Mouse (Mus musculus) left cerebral cortex, postnatal 14 days (tissue): ENCODE data around the gene Tada3. TPM values are rescaled to one million over a fixed set of nuclear protein-coding genes. Genes with fewer than 3 reads are reported as not detected.

Source experiments
- DNase-seq, 2 experiments: peaks; one replicate each; pipeline ENCODE4 v3.0.0; 2021 to 2022; ENCODE audit warnings: low spot score in 2 of 2, mixed read lengths in 1 of 2
- intact Hi-C: fragments of 180-260 bp; cut with DNase I; formaldehyde crosslinking; loops from one replicate; pipeline ENCODE4 v1.15.1; 2025
- long read RNA-seq, 2 experiments: library from polyadenylated mRNA; stranded (forward); transcript quantifications; one replicate each; pipeline ENCODE4 v2.0.0; 2021
- total RNA-seq, 2 experiments: library from RNA; stranded (reverse); gene quantifications; 2 replicates each; pipeline ENCODE4 v1.2.3; 2021

The Tada3 gene
- 10 to 100 TPM; 48.6 to 56.8 TPM for total RNA-seq
- long read RNA-seq, experiment 1, transcript Tada3-201 (9 exons, 2,848 nt) = major isoform, 10 of 54 reads
- long read RNA-seq, experiment 1, partial matches to known transcripts = 3 of 54 reads
- long read RNA-seq, experiment 1, other reads (novel, unspliced or antisense) = 41 of 54 reads
- long read RNA-seq, experiment 2, transcript Tada3-201 (9 exons, 2,848 nt) = major isoform, 14 of 66 reads
- long read RNA-seq, experiment 2, partial matches to known transcripts = 4 of 66 reads
- long read RNA-seq, experiment 2, other reads (novel, unspliced or antisense) = 48 of 66 reads

DNA sequence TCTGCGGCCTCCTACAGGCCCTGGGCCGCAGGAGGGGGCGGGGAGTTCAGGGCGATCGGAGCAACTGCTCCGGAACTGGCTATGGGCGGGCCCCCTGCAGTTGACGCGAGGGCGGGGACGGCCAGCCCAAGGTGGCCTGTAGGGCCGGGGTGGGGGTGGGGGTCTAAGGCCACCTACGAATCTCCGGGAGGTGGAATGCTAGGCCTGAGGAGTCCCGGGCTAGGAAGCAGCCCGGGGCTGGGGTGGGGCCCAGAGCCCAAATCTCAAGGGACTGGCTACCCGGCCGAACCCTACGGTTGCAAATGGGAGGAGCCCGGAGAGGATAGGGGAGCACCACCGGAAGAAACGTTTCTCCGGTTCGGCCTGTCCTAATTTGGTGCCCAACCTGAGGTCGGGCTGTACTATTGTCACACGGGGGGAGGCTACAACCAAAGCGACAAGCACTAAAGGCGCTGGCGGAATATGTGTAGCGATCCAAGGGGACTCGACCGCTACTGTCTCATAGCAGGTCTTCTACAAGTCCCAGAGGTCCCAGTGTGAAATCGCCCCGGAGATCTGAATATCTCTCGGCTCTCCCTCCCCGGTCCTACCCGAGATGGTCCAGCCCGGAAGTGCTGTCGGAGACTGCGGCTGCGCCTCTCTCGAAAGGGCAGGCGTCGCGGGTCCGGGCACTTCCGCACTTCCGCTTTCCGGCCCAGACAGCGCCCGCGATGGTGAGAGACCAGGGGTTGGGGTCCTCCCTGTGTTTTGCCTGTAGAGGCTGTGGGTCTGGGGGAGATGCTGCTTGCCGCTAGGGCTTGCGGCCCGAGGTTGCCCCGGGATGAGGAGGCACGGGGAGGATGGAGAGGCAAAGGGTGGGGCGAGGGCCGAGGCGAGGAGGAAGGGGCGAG, at the start of gene Tada3, which contains the start of gene Arpc4:
TSS of gene Tada3 (minus strand) at position 388 of the 890 bp plus-strand sequence.
TSS of gene Arpc4 (plus strand) at position 620 of the 890 bp plus-strand sequence.
- intact Hi-C loops = loop anchor here (5.0 kb wide), 1 partner anchor 35 kb away; the partner anchor contains the start of gene Camk1
- peak; percentile 91 to 93 for DNase-seq

DNA sequence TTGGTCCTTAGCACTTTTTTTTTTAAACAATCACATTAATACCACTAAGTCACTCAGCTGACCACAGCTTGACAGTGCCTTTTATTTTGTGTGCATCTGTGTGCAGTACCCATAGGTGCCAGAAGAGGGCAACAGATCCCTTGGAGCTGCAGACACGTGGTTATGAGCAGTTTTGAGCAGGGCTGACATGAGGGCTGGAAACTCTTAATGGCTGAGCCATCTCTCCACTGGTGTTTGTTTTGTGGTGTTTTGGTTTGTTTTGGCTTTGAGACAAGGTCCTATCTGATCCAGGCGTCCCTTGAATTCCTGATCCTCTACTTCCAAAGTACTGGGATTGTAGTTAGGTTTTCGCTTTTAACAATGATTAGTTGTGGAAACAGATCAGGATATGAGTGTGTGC, 49.7 kb upstream of the Tada3 start:
- intact Hi-C loops = no loop called here
- peak in 1 of 2 experiments; percentile 57 for DNase-seq

DNA sequence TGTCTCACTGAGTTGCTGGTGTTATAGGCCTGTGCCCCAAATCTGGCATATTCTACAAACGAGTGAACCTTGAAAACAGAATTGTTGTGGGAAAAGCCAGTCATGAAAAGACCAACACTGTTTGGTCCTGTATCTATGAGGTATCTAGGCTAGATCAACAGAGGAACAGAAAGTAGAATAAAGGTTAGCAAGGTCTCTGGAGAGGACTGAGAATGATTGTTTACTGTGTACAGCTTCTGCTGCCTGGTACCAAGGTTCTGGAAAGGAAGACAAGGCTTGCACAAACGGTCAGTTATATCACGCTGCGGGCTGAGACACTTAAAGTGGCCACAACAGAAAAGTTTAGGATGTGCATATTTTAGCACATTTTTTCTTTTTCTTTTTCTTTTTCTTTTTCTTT, 49.0 kb upstream of the Tada3 start:
- intact Hi-C loops = no loop called here
- DNase-seq = no peak

DNA sequence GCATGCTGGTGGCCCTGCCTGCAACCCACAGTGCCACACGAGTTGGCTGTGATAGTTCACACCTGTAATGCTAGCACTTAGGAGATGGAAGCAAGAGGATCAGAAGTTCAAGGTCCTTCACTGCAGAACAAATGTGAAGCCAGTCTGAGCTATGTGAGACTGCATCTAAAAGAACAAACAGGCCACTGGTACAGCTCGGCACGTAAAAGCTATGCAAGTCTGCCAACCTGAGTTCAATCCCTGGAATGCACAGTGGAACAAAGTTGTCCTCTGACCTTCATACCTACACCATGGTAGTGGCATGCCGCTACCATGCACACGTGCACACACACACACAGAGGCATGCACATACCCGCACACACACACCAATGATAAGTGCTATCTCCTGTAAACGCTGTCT, 46.5 kb upstream of the Tada3 start:
- intact Hi-C loops = no loop called here
- DNase-seq = no peak

DNA sequence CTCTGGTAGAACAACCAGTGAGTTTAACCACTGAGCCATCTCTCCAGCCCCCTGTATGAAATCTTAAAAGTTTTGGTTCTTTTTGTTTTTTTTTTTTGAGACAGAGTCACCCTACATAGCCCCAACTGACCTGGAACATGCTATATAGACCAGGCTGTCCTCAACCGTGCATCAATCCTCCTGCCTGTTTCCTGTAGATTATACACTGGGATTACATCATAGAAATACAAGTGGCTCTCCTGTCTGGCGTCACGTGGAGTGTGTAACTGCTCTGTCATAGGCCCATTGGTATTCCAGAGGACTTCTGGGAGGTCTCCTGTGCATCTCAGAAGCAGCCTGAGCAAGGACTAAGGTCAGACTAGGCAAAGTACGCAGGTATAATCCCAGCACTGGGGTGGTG, 45.3 kb upstream of the Tada3 start:
- intact Hi-C loops = no loop called here
- no peak for DNase-seq

DNA sequence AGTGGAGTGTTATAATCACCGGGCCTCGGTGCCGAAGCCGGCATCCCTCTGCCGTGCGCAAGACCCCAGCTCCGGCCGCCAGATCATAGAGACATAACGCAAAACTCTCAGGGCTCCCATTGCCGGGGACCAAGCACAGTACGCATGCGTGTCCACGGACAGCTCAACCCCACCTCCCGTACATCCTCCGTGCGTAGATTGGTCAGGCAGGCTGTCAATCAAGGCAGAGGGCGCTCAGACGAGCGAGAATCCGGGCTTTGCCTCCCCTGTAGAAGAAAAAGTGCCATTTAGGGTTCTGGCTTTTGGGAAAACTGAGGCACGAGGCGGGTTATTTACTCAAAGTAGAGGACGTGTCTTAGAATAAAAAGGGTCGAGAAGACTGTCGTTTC, 41.5 kb upstream of the Tada3 start, which contains the start of gene Rpusd3:
TSS of gene Rpusd3 (minus strand) at position 142 of the 389 bp plus-strand sequence.
- DNase-seq = peak; percentile 95 to 99
- intact Hi-C loops = no loop called here

DNA sequence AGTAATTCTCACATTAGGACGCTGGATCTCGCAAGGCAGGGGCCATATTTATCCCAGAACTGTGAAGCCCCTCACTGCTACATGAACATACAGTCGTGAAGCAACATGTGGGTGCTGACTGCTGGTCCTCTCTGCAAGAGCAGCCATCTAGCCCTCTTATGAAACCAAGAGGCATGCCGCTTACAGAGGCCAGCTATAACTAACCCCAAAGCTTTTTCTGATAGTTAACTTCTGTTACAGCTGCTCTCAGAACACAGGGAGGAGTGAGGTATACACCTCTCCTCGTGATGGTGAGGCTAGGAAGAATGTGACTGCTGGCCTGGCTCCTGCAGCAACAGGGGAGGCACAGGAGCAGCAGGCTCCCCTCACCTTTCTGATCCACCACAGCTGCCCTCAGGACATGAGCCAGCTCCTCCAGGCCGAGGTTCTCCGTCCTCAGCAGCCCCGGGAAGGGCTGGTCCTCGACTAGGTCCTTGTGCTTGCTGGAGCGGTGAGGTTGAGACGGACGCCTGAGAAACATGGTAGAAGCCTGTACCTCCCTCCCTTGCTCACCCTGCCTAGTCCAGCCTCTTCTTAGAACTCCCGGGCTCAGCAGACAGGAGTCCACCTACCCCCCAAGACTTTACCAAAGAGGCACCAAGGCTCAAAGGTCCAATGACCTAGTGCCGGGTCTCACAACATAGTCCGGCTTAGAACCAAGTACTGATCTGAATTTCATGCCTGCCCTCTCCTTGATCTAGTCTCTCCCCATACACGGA, 40.9 kb upstream of the Tada3 start:
- intact Hi-C loops = no loop called here
- no peak for DNase-seq

DNA sequence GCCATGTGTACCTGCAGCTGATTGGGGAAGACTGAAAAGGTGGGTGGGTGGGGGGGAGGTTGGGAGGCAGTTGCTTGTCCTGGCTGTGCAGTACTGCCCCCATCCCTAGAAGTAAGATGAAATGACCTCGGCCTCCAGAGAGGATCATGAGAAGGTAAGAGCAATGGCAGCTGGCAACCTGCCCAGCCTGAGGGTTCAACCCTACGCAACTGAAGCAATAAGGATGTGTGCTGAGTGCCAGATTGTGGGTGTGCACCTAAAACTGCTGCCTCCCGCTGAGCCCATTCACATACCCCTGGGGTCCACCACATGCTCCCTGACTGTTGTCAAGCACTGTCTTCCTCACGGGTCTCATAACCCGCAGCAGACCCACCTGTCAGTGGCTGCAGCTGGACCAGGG, 38.7 kb upstream of the Tada3 start:
- no peak for DNase-seq
- intact Hi-C loops = no loop called here

DNA sequence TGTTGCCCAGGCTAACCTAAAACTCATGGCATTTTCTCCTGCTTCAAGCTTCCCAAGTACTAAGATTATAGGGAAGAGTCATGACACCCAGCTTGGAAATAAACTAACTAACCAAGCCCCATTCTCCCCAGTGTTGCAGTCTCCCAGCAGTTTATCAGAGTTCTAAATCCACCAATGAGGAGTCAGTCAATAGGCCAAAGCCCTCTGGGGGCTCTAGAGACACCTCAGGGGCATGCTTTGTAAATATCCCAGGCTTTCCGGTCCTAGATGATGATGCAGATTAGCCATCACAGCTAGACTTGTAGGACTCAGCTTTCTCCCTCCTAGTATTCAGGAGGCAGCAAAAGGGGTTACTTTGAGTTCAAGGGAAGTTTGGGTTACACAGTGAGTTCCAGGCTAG, 32.3 kb upstream of the Tada3 start:
- intact Hi-C loops = no loop called here
- no peak for DNase-seq

DNA sequence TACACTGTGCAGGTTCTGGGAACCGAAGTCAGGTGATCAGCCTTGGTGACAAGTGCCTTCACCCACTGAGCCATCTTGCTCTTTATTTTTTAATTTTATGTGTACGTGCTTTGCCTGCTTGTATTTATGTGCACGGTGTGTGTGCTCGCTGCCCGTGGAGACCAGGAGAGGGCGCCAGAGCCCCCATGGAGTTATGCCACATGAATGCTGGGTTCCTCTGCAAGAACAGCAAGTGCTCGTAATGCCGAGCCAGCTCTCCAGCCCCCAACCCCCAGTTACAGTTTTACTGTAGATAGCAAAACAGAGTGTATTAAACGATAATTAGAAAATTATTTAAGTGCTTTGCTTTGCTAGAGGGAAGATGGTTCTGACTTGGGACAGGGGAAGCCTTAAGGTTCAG, 29.0 kb upstream of the Tada3 start:
- intact Hi-C loops = no loop called here
- peak in 1 of 2 experiments; percentile 51 for DNase-seq

DNA sequence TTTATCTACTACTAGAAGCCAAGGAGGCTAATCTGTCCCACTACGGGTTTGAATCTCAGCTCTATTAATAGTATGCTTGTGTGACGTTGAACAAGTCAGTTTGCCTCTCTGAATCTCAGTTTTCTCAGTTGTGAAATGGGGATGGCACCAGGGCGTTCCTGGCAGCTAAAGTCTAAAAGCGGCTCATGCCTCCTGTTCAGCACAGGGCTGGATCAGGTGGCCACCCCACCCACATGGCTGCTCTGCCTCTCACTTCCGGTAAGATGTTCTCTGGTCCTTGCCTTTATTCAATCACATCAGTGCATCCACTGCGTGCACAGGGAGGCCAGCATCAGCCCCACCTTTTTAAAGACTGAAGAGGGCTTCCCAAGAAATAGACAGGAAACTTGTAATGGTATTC, 27.8 kb upstream of the Tada3 start:
- intact Hi-C loops = no loop called here
- DNase-seq = peak in 1 of 2 experiments; percentile 40

DNA sequence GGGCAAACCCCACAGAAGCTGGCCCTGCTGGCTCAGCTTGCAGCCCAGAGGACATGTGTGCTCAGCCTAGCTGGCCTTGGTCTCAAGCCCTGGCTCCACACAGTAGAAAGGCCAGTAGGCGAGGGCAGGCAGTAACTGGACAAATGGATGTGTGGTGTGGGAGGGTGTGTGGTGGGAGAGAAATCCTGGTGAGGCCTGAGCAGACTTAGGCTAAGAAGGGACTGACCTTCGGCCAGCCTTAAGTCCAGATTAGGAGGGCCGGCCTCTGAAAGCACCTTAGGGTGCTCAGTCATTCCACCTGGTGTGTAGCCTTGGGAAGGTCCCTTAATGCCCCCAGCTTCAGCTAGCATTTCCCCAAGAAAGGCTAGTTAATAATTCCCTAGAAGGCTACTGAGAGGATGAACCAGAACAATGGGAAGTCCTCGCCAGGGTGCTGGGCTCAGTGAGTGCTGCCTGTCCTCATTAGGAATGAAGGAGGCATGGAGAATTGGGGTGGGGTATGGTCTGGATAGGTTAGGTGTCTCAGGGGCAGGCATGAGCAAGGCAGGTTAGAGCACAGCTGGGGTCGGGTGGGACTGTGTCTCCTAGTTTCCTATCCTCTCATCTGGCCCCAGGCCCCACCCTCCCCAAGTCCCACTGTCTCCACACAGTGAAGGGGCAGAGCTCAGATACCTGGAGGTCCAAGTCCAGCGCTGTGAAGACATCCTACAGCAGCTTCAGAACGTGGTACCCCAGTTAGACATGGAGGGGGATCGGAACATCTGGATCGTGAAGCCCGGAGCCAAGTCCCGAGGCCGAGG, 27.2 kb upstream of the Tada3 start:
- DNase-seq = no peak

DNA sequence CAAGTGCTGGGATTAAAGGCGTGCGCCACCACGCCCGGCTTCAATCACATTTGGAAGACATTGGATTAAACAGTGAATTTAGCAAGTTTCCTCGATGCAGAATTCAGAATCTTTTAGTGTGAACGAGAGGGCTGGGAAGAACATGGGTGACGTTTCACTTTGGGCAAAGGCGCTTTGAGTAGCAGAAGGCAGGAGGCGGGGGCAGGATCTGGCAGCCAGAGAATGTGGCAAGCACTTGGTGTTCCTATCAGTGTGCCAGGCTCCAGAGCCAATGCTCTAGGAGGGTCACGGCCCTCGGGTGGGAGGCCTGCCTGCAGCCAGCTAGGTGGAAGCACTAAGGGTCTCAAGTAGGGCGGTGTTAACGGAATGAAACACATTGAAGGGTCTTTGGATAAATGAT, 24.4 kb upstream of the Tada3 start:
- DNase-seq = peak in 1 of 2 experiments; percentile 56

More for the DNA sequence above, 27.2 kb upstream of the Tada3 start:
- intact Hi-C loops = no loop called here

DNA sequence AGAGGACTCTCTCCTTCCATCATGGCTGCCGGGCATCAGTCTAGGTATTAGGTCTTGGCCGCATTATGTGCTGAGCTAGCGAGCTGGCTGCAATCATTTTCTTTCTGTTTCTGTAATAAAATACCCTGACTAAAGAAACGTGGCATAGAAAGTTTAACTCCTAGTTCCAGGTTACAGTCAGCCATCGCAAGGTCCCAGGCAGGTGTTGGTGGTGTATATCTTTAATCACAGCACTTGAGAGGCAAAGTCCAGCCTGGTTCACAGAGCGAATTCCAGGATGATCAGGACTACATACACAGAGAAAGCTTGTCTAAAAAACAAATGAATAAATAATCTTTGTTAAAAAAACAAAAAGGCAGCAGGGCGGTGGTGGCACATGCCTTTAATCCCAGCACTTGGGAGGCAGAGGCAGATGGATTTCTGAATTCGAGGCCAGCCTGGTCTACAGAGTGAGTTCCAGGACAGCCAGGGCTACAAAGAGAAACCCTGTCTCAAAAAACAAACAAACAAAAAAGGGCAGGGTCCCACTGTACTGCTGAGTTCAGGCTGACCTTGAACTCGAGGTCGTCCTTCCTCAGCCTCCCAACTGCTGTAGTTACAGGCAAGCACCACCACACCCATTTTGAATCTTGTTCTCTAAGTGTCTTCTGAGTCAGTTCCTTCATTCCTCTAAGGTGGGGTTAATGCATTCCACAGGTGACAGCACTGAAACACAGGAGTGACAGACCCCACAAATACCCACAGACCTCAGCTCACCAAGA, 18.8 kb upstream of the Tada3 start:
- no peak for DNase-seq
- intact Hi-C loops = no loop called here

More for the DNA sequence above, 24.4 kb upstream of the Tada3 start:
- intact Hi-C loops = no loop called here

DNA sequence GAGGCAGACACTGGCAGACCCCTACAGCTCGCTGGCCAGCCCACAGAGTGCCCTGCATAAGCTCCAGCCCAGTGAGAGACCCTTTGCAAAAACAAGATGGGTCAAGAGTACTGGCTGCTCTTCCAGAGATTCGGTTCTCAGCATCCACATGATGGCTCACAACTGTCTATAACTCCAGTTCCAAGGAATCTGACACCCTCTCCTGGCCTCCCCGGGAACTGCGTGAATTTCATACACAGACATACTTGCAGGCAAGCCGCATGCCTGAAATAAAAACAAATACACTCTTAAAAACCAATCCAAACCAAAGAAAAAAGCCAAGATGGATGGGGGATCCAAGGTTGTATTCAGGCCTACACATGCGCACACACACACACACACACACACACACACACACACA, 17.8 kb upstream of the Tada3 start:
- intact Hi-C loops = no loop called here
- no peak for DNase-seq

DNA sequence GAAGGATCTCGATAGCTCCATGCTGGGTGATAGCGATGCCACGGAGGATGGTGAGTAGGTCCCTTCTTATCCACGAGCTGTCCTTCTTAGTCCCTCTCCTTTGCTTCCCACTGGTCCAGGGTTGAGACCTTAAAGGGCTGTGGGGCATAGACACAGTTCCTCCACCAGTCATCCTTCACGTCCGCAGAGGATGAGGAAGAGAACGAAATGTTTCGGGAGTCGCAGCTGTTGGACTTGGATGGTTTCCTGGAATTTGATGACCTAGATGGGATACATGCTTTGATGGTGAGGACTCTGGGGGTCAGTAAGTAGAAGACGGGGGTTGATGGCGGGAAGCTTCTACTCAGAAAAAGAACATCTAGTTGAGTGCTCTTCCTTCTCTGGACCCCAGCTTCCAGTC, 17.1 kb upstream of the Tada3 start:
- DNase-seq = no peak
- intact Hi-C loops = no loop called here

DNA sequence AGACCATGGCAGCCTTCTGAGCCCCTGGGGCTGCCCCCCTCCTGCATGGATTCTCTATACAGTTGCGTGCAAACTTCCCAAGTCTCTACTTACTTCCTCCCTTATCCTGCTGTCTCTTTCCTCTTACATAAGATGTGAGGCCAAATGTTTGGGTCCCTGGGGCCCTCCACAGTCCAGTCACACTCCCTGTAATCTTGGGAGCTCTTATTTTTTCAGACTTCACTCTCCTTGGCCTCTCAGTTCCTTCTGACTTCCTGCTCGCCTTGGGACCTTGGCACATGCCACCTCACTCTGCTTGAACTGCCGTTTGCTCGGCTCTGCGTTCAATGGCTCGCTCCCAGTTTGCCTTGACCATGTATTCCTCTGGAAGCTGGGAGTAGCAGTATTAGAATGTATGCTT, 16.3 kb upstream of the Tada3 start:
- intact Hi-C loops = no loop called here
- DNase-seq = no peak

DNA sequence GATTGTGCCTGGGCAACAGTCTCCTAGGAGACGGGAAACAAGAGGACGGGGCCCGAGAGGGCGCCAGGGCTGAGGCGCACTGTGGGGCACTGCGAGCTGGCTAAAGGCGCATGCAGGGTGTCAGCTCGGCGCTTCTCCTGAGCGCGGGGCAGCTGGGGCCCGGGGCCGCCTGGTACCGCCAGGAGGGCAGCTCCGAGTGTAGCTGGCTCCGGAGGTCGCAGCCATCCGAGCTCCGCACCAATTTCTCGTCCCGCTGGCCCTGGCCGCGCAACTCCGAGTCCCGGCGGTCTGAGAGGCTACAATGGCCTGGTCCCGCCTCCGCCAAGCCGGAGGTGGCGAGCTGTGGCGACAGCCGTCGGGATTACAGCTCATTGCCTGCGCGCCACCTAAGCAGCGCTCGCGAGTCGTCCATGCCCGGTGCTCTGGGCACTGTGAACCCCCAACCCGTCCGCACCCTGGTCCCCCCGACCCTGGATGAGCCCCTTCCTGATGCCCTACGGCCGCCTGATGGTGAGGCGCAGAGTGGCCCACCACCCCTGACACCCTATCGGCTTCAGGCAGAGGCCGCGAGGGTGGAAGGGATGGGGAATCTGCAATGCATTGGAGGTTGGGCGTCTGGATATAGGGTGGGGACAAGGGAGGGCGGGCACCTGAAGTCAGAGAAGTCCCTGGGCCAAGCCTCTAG, 14.8 kb upstream of the Tada3 start:
- peak; percentile 29 to 49 for DNase-seq
- intact Hi-C loops = no loop called here
